Mouse (Mus musculus) heart, adult 18-20 months (tissue): Measurements from ENCODE around the gene 4930432M17Rik. TPM values are rescaled to one million over a fixed set of nuclear protein-coding genes. Genes with fewer than 3 reads are reported as not detected.

ENCODE experiments used
- DNase-seq, 2 experiments: peaks; one replicate each; pipeline ENCODE4 v3.0.0; 2021 to 2022; ENCODE audit warnings: mixed read lengths in 1 of 2
- total RNA-seq, 2 experiments: library from RNA; stranded (reverse); gene quantifications; 2 replicates each; pipeline ENCODE4 v1.2.3; 2021

Gene 4930432M17Rik
- total RNA-seq, 2 experiments from 2014 or later, result not detected

GRCm38 (mm10) chr3:121672135-121672790 is 1.7 kb downstream of the 4930432M17Rik start:
- no peak for DNase-seq

GRCm38 (mm10) chr3:121678935-121679334 is 8.4 kb downstream of the 4930432M17Rik start:
- no peak for DNase-seq

DNA sequence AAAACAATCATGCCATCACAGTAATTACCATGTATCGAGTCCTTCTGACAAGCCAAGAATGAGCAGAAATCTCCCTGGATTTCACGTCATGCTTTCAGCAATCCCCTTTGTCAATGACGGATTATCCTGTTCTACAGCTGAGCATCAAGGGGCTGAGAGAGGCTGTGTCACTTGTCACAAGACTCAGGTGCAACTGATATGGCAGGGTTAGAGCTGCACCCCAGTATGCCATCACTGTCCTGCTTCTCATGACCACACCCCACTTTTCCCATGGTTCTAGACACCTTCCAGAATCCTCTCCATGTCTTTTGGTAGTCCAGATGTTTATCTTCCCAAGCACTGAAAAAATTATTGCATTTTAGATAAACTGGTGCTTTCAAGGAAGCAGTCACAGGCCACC is 8.9 kb downstream of the 4930432M17Rik start:
- no peak for DNase-seq

- DNase-seq, result no peak
Measured at GRCm38 (mm10) chr3:121680187-121680586, 9.6 kb downstream of the 4930432M17Rik start.

GRCm38 (mm10) chr3:121682439-121683411 is 12.2 kb downstream of the 4930432M17Rik start:
- peak in 1 of 2 experiments; percentile 15 for DNase-seq

- DNase-seq, result no peak
Measured at GRCm38 (mm10) chr3:121684552-121684951, 14.0 kb downstream of the 4930432M17Rik start.

- DNase-seq, result no peak
Measured at GRCm38 (mm10) chr3:121684963-121685362, 14.4 kb downstream of the 4930432M17Rik start.

GRCm38 (mm10) chr3:121685985-121686384 is 15.4 kb downstream of the 4930432M17Rik start:
- DNase-seq, result no peak

DNA sequence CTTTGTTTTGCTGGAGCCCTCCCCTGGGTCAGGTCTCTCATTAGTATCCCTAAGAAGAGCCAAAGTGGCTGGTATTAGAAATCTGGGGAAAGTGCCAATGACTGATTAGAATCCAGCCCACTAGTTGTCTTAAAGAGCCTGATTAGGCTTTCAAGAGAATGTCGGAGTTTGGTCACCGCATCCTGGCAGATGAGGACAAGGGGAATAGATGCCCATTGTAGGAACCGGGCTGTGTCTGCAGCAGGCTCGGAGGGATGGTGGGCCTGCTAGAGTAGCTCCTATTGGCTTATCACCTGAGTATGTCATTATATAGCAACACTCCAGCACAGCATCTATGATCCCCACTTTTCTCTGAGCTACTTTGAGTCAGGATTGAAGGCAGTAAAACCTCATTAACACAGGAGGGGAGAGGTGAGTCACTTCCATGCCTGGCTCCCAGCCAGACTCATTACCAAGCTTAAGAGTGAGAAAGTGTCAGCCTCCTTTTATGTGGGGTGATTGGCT is 15.9 kb downstream of the 4930432M17Rik start:
- DNase-seq, result no peak

DNA sequence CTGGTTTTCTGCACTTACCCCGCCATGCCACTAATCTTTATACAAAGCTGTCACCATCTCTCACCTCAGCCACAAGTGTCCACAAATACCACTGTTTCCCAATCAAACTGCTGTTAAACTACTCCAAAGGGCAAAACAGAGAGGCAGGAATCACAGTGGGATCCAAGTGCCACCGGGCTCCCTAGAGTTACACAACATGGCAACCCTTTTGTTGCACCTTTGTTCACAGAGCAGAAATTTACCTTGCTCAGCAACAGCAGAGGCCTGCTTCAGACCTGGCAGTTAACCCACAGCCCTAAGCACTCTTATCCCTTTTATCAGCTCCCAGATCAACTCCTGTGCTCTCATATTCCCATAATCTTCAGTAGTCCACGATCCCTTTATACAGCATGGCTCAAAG is 17.2 kb downstream of the 4930432M17Rik start:
- no peak for DNase-seq

DNA sequence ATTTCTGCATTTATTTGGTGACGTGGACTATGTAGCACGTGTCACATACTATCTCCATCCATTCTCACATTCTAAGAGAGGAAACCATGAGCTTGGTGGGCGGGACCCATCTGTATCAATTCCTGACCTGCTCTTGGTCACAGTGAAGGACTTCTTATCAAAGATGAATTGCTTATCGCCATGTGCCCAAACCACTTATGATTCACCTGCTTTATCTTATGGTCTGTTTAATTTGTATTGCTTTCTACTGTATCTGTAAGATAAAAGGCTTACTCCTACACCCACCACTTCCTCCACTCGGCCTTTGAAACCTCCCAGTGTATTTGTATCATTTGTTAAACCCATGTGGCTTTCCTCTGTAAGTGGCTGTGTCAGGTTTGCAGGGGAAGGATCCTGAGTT is 18.5 kb downstream of the 4930432M17Rik start:
- DNase-seq, result no peak

- no peak for DNase-seq
Measured at GRCm38 (mm10) chr3:121689697-121690096, 19.1 kb downstream of the 4930432M17Rik start.

DNA sequence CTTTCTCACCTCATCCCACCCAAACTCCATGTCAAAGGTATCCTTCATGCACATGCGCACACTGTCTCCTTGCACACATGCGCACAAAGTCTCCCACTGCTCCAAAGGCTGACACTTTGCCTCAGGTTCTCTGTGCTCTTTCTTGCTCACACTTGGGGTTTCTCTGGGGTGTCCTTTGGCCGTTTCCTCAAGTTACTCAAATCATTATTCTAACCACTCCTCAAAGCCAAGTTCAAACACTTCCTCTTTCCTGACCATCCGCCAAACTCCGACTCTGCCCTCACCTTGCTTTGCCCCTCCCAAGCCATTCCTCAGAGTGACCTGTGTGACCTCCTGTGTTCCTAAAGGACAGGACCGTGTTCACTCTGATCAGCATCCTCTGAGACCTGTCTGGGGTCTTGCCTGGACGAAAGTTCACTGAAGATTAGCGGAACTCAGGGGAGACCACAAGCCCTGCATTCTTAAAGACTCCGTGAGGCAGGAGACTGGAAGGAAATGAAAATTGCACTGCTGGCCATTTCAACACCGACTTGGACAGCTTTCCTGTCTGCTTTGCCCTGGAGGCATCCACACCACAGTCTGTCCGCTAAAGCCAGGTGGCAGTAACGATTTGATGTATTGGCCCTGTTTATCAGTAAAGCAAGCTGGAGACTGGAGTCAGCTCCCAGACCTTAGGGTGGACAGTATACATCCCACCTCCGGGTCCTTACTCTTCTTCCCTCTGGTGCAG is 22.6 kb downstream of the 4930432M17Rik start:
- peak in 1 of 2 experiments; percentile 14 for DNase-seq

DNA sequence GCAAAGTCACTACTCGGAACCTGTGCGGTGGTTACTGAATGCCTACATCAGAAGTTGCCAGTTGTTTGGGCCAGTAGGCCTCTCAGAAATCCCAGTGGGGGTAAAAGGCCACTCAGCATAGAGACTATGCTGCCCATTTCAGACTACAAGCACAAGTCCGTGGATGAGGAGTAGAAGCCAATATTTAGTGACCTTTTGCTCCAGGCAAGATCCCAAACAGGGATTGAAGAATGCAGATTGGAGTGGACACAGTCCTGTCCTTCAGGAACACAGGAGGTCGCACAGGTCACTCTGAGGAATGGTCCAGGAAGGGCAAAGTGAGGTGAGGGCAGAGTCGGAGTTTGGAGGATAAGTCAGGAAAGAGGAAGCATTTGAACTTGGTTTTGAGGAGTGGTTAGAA is 23.2 kb downstream of the 4930432M17Rik start:
- no peak for DNase-seq

DNA sequence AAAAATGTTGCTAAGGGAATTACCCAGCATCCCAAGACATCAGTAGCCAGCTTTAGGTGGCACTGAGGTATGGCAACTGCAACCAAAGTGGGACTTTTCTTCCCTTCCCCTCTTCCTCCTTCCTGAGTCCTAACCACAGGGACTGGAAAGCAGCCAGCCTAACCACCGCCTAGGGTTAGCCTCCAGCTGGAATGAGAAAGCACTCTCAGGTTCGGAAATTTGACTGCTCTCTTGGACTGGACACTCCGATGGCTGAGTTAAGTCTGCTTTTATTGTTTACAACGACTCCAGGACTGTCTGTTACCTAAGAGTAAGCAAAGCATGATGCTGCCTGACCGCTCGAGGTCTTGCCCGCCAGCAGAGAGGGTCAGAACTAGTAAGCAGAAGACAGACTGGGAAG is 26.6 kb downstream of the 4930432M17Rik start:
- DNase-seq, result peak in 1 of 2 experiments; percentile 31

DNA sequence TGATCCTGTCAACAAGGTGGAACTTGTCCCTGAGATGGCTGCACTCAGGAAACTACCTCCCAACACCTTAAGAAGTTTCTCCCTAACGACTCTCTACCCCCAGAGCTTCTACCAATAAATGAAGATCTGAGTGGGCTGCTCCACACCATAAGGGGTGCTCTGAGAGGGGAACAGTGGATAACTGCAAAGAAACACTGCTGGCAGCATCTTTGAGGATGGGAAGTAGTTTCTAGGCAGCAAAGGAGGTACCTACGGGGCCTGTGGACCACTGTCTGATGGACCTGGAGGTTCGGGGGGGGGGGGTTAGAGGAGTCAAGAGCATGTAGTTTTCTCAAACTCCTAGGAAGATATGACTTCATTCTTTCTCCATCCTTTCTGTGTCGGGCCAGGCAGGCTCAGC is 28.8 kb downstream of the 4930432M17Rik start:
- no peak for DNase-seq

- DNase-seq, result no peak
Measured at GRCm38 (mm10) chr3:121699849-121700248, 29.3 kb downstream of the 4930432M17Rik start.

- DNase-seq, result no peak
Measured at GRCm38 (mm10) chr3:121700364-121700952, 29.9 kb downstream of the 4930432M17Rik start.

GRCm38 (mm10) chr3:121703155-121703879 is 32.8 kb downstream of the 4930432M17Rik start:
- DNase-seq, result no peak

DNA sequence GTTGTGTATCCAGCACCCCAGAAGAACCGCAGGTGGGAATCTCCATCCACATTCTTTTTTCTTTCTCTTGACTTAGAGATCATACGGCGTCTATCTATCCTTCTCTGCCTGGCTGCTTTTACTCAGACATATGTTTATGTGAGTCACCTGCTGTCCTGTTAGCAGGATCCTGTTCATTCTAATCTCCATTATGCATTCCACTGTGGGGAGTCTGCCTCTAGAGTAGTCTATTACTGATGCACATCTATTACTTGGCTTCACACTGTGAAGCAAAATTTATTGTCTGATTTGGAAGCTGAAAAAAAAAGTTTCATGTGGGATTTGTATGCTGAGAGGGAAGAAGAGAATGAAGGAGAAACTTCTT is 33.3 kb downstream of the 4930432M17Rik start:
- no peak for DNase-seq

GRCm38 (mm10) chr3:121706087-121706486 is 35.5 kb downstream of the 4930432M17Rik start:
- no peak for DNase-seq
